Mouse (Mus musculus) liver, adult 2 months (tissue): Measurements from ENCODE around the gene Tnfrsf22.

Experiments
- CTCF ChIP-seq: fragments of 200-500 bp; IDR thresholded peaks from 2 replicates; pipeline ENCODE4 v1.5.1; 2011; ENCODE audit warnings: low read depth, low read length, control low read depth
- POLR2A ChIP-seq: fragments of 200-500 bp; IDR thresholded peaks from 2 replicates; pipeline ENCODE4 v1.6.1; 2011; ENCODE audit warnings: low read length, control low read depth; ENCODE audit not compliant: insufficient read depth; ENCODE audit errors: extremely low read depth

GRCm38 (mm10) chr7:143689481-143689880 lies 40.0 kb upstream of the Tnfrsf22 start:
- TF ChIP-seq CTCF, result no peak
- TF ChIP-seq POLR2A, result no peak
